Mouse (Mus musculus) adipocyte (in vitro differentiated cells): ENCODE measurements around the gene Rnf24.
A peak's percentile ranks its signal among the peaks of the same experiment; 100 is the strongest.
"Not testable (repeated sequence)": the region's sequence is repeated elsewhere in the genome, so short reads cannot be mapped to it uniquely, and the experiment has no call there.

Source experiments
- DNase-seq: peaks from one replicate; pipeline ENCODE4 v3.0.0-alpha.2; 2016; ENCODE audit warnings: low spot score

The Rnf24 gene

GRCm38 (mm10) chr2:131344449-131344848, 8.2 kb downstream of the Rnf24 start:
- DNase-seq = peak; percentile 51

GRCm38 (mm10) chr2:131337602-131338001, 15.1 kb downstream of the Rnf24 start:
- no peak for DNase-seq

GRCm38 (mm10) chr2:131330548-131330947, 22.1 kb downstream of the Rnf24 start:
- DNase-seq = no peak

DNA sequence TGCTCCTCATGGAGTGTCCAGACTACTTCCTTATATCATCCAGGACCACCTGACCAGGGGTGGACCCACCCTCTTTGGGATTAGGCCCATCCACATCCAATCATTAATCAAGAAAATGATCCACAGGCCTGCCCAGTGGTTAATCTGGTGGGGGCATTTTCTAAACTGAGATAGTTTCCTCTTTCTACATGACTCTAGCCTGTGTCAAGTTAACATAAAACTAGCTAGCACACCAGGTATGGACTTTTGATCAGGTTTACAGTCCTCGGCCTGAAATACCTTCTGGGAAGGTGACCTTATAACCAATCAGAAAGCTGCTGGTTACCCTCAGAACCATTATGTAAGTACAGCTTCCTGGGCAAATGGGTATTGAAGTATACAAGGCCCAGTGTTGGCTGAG, 23.7 kb downstream of the Rnf24 start:
- no peak for DNase-seq

DNA sequence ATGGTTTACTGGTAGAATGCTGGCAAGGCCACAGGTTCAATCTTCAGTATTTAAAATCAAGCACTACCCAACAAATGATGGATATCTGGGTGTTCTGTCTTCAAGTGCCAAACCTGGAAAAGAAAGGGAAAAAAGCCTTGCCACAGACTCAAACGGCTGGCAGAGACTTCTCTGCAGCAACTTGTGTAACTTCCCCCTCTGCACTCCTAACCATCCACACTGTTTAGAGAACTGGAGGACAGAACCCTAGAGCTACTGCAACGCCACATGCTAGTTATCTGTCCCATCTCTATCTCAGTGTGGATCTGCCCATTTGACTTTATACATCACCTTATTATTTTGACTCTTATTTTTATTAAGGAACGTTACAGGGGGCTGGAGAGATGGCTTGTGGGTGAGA, 26.6 kb downstream of the Rnf24 start:
- DNase-seq = peak; percentile 48

DNA sequence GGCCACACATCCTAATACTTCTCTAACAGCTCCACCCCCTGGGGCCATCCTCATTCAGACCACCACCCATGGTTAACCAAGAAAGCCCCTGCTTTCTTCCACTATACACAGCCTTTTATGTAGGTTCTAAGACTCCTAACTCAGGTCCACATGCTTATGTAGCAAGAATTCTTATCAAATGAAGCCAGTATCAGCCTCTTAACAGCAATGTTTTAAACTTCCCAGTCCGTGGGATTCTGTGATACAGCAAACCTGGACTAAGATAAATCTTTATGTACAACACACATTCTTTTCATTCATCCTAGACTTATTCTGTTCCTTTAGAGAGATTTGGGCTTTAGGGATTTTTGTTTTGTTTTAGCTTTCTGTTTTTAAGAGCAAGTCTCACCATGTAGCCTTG, 29.0 kb downstream of the Rnf24 start:
- no peak for DNase-seq

- DNase-seq = peak; percentile 96
These were observed 31.5 kb downstream of the Rnf24 start for GRCm38 (mm10) chr2:131321192-131321591.

DNA sequence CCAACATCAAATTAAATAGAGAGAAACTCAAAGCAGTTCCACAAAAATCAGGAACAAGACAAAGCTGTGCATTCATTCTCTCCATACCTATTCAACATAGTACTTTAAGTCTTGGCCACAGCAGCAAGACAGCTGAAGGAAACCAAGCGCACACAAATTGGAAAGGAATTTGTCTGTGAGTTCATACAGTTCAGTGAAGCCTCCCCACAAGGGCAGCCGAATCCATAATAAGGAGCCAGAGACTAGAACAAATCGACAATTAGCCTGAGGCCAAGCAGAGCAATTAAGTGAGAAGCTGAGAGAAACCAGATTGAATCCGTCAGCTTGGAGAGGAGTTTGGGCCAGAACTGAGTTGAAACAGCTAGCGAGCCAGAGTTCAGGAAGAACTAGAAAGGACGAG, 33.3 kb downstream of the Rnf24 start:
- no peak for DNase-seq

GRCm38 (mm10) chr2:131316167-131316566, 36.5 kb downstream of the Rnf24 start:
- DNase-seq = no peak

GRCm38 (mm10) chr2:131309296-131309695, 43.4 kb downstream of the Rnf24 start:
- peak; percentile 23 for DNase-seq

DNA sequence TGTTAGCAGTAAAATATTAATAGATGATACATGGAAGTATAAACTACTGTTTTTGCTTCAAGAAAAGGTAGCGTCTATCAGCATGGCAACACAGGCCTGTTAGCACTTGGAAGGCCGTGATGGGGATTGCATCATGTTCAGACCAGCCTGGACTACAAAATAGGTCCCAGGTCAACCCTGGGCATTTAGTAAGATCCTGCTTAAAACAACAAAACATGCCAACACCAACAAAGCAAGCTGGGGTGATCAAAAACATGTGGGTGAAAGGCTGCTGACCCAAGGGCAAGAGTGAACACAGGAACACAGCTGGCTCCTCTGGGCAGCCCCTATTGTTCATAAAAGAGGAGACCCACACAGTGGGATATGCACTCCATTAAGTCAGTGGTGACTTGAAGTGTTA, 44.9 kb downstream of the Rnf24 start:
- DNase-seq = peak; percentile 92

DNA sequence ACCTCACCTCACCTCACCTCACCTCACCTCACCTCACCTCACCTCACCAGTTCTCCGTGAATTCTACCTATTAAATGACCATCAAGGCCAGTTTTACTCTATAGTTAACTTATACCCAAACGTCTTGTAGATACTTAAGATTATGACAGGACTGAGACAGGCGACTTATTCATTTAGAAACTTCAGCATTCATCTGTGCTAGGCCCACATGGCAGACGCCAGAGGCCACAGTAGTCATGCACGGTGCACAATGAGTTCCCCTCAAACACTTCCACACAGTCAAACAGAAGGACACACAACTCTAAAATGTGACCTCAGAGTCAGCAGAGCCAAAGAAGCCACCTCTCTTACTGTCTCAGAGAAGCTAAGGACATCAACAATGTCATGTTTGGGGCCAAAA, 45.3 kb downstream of the Rnf24 start:
- DNase-seq = no peak

DNA sequence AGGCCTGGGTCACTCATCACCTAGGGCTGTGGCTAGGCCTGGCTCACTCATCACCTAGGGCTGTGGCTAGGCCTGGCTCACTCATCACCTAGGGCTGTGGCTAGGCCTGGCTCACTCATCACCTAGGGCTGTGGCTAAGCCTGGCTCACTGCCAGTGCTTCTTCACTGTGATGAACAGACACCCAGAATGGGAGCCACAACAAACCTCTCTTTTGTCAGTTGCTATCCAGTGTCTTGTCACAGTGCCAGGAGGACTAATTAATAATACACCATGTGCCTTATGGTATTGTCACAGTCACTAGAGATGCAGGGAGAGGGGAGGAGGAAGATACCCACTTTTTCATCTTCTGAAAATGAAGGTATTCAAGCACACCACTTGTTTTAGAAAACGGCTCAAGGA, 47.5 kb downstream of the Rnf24 start:
- not testable (repeated sequence) for DNase-seq

GRCm38 (mm10) chr2:131304497-131304896, 48.2 kb downstream of the Rnf24 start:
- DNase-seq = no peak

DNA sequence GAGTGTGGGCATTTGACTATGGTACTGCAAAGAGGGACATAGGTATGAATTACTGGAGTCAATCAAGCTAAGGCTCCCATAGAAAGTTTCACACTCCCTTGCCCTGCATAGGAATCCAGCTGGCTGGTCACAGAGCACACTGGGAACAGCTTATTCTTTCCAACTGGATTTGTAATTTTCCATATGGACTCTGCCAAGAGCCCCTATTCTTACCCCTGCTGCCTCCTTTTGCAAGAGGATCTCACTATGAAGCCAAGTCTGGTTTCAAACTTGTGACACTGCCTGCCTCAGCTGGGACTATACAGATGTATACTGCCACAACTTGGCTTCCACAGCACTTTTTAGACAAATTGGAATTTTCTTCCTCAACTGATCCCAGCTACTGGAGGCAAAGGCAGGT, 51.1 kb downstream of the Rnf24 start:
- DNase-seq = peak; percentile 65

GRCm38 (mm10) chr2:131300485-131300884, 52.2 kb downstream of the Rnf24 start:
- no peak for DNase-seq

GRCm38 (mm10) chr2:131298674-131299073, 54.0 kb downstream of the Rnf24 start:
- DNase-seq = not testable (repeated sequence)

DNA sequence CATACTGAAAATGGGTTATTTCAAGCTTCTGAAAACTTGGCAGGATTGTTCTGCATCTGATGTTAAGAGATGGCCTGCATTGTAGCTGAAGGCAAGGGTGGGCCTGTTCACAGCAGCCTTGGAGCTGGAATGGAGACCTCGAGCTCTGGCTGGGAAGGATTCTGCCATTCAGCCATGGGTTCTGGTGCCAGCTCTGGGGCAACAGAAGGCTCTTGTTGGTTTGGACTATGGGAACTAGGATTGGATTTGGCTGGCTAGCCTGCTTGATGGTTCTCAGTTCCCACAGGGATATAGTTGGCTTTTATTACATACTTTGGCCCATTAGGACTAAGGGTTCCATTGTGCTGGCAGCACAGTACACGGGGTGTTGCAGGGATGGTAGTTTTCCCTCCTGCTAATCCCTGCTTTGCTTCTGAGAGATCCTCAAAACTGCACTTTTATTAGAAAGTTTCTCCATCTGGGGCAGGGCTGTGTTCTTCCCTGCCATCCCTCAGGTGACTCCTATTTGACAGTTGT, 55.9 kb downstream of the Rnf24 start:
- peak; percentile 71 for DNase-seq

GRCm38 (mm10) chr2:131290669-131291068, 62.0 kb downstream of the Rnf24 start:
- no peak for DNase-seq

DNA sequence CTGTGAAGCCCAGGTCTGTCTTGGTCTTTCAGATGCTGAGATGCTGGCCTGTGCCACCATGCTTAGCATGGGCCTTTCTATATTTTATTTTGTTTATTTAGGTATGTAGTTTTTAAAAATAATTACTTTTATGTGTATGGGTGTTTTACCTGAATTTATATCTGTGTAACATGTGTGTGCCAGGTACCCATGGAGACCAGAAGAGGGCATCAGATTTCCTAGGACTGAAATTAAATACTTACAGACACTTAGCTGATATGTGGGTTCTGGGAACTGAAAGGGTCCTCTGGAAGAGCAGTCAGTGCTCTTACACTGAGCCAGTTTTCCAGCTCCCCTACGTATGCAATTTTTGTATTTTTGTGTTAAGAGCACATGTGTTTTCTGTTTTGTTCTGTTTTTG, 66.4 kb downstream of the Rnf24 start:
- no peak for DNase-seq

GRCm38 (mm10) chr2:131281596-131281995, 71.1 kb downstream of the Rnf24 start:
- DNase-seq = no peak

GRCm38 (mm10) chr2:131276722-131277121, 76.0 kb downstream of the Rnf24 start:
- DNase-seq = no peak

GRCm38 (mm10) chr2:131275493-131275892, 77.2 kb downstream of the Rnf24 start:
- DNase-seq = peak; percentile 60

DNA sequence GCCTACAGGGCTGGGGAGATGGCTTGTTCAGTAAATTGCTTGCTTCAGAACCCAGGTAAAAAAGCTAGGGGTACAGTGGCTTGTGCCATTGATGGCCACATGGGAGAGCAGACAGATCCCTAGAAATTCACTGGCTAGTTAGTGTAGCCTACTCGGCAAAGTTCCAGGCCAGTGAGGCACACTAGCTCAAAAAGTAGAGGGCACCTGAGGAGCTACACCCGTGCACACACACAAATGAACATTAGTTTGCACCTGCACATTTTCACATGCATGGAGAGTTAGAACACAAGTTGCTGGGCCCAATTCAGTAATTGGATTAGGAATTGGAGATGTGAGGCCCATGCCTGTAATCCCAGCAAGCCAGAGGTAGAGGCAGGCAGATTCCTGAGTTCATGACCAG, 87.6 kb downstream of the Rnf24 start:
- no peak for DNase-seq

GRCm38 (mm10) chr2:131264027-131264426, 88.7 kb downstream of the Rnf24 start:
- no peak for DNase-seq
